Mouse (Mus musculus) liver, adult 2 months (tissue): ENCODE data around the gene Marveld2.

Experiments used
- CTCF ChIP-seq: fragments of 200-500 bp; IDR thresholded peaks from 2 replicates; pipeline ENCODE4 v1.5.1; 2011; ENCODE audit warnings: low read depth, low read length, control low read depth
- POLR2A ChIP-seq: fragments of 200-500 bp; IDR thresholded peaks from 2 replicates; pipeline ENCODE4 v1.6.1; 2011; ENCODE audit warnings: low read length, control low read depth; ENCODE audit not compliant: insufficient read depth; ENCODE audit errors: extremely low read depth

- TF ChIP-seq CTCF (no peak), POLR2A (no peak)
These were observed 13.6 kb downstream of the Marveld2 start for GRCm38 (mm10) chr13:100603031-100603737.
